In the genomic region with DNA sequence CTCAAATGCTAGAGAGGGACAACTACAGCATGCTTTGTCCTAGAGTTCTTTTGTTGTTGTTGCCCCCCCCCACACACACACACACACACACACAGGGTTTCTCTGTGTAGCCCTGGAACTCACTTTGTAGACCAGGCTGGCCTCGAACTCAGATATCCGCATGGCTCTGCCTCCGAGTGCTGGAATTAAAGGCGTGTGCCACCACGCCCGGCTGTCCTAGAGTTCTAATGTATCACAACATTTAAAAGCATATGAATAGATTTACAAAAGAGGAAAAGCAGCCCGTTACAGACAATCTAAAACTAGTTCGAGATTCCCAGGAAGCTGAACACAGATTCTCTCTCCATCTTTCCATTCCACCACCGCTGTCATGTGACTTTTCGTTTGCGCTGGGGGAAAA, we compare ENCODE assay signal across 10 mouse cellular contexts. TPM values are rescaled to one million over a fixed set of nuclear protein-coding genes. Genes with fewer than 3 reads are reported as not detected.
DNase-seq lines count a peak whose midpoint lies in the region; ATAC-seq and TF ChIP-seq lines count a peak whose summit lies in the region.
"Had no signal": no experiment of that assay in that cellular context is flagged by ENCODE, and none has a peak within 500 bp of the region (broad histone marks: within the 10 kb centered on the region; RNA-seq: fewer than 3 reads in every experiment).

No protein-coding gene starts in this region.

- H3K9me3 ChIP-seq in embryonic facial prominence, embryonic 15.5 days (replicated peaks) = no peaks in the 10 kb centered on the region
- no peaks in the 10 kb centered on the region for H3K9me3 ChIP-seq in limb, embryonic 10.5 days (replicated peaks)
- H3K9me3 ChIP-seq in neural tube, embryonic 15.5 days (replicated peaks) = no peaks in the 10 kb centered on the region

- 17% methylated on average over 11 of the region's 11 CpGs for WGBS in embryonic facial prominence, embryonic 15.5 days
- WGBS in limb, embryonic 10.5 days = 22% methylated on average over 11 of the region's 11 CpGs
- 26% methylated on average over 11 of the region's 11 CpGs for WGBS in neural tube, embryonic 15.5 days

- DNase-seq in left cerebral cortex, adult 2 months (ENCODE audit: extremely low spot score in 1 of 2, low spot score in 2 of 2) = peak in 1 of 2 experiments; percentile 25
- DNase-seq in left cerebral cortex, adult 11 months (ENCODE audit: low spot score) = no peak
- DNase-seq in limb, embryonic 10.5 days (ENCODE audit: low spot score) = no peak
- DNase-seq in B cell, adult 2 months = no peak
- DNase-seq in gastrocnemius, adult 8-10 months (ENCODE audit: low spot score in 2 of 2) = no peak
- DNase-seq: kidney, adult 18-20 months had no signal

- peak overlapping the region; percentile 44 for H3K4me2 ChIP-seq in embryonic facial prominence, embryonic 15.5 days (replicated peaks)
- peak overlapping the region; percentile 53 for H3K4me2 ChIP-seq in neural tube, embryonic 15.5 days

- ATAC-seq in embryonic facial prominence, embryonic 15.5 days (ENCODE audit: insufficient number of reproducible peaks, low FRiP score, low TSS enrichment, low read depth) = no peak
- peak; percentile 56 for ATAC-seq in neural tube, embryonic 15.5 days (ENCODE audit: low FRiP score)
- ATAC-seq in erythroblast, adult 5-6 weeks (replicated peaks; ENCODE audit: low FRiP score, poor library complexity, severe bottlenecking) = no peak

- H3K36me3 ChIP-seq in embryonic facial prominence, embryonic 15.5 days = no peaks in the 10 kb centered on the region
- no peaks in the 10 kb centered on the region for H3K36me3 ChIP-seq in limb, embryonic 10.5 days
- no peaks in the 10 kb centered on the region for H3K36me3 ChIP-seq in neural tube, embryonic 15.5 days

- no peak overlapping the region for H3K9ac ChIP-seq in embryonic facial prominence, embryonic 15.5 days
- no peak overlapping the region for H3K9ac ChIP-seq in neural tube, embryonic 15.5 days (replicated peaks)

- no peak for TF ChIP-seq CTCF in left cerebral cortex, adult 2 months (IDR thresholded peaks at IDR 0.05)

- peak overlapping the region; percentile 50 for H3K4me3 ChIP-seq in left cerebral cortex, adult 2 months
- peak overlapping the region; percentile 31 for H3K4me3 ChIP-seq in embryonic facial prominence, embryonic 15.5 days (replicated peaks)
- peak overlapping the region; percentile 53 for H3K4me3 ChIP-seq in limb, embryonic 10.5 days
- H3K4me3 ChIP-seq in neural tube, embryonic 15.5 days (replicated peaks) = peak overlapping the region; percentile 44

- intact Hi-C loops in left cerebral cortex, adult 2 months (cut with DNase I) = loop anchor here (5.0 kb wide), 2 partner anchors 522 to 1222 kb away; no protein-coding TSS in a partner anchor

- H3K4me1 ChIP-seq in embryonic facial prominence, embryonic 15.5 days = peaks cover 7% of the 10 kb centered on the region; the same call in 1 of the 2 replicates
- peaks cover 10% of the 10 kb centered on the region for H3K4me1 ChIP-seq in limb, embryonic 10.5 days
- H3K4me1 ChIP-seq in neural tube, embryonic 15.5 days = peaks cover 6% of the 10 kb centered on the region; the same call in 1 of the 2 replicates

- no peak overlapping the region for H3K27ac ChIP-seq in left cerebral cortex, adult 2 months
- no peak overlapping the region for H3K27ac ChIP-seq in embryonic facial prominence, embryonic 15.5 days (replicated peaks)
- no peak overlapping the region for H3K27ac ChIP-seq in limb, embryonic 10.5 days
- no peak overlapping the region for H3K27ac ChIP-seq in neural tube, embryonic 15.5 days (replicated peaks)

- H3K27me3 ChIP-seq in embryonic facial prominence, embryonic 15.5 days = peaks cover 5% of the 10 kb centered on the region
- H3K27me3 ChIP-seq in limb, embryonic 10.5 days (ENCODE audit: low read depth, poor library complexity, severe bottlenecking) = no peaks in the 10 kb centered on the region
- no peaks in the 10 kb centered on the region for H3K27me3 ChIP-seq in neural tube, embryonic 15.5 days (replicated peaks)

RNA-seq across cellular contexts. Expression of a gene that starts 22.7 kb away (rescaled TPM):
- not detected for total RNA-seq in left cerebral cortex, adult 2 months (2021)
- polyA plus RNA-seq in embryonic facial prominence, embryonic 15.5 days (2015; fragmentation: Nextera tagmentation; extraction: Ambion mirVana) = not detected in 2 replicates
- polyA plus RNA-seq in limb, embryonic 10.5 days (2016; fragmentation: Nextera tagmentation; extraction: Ambion mirVana) = 0.05 TPM in 1 of 2 replicates, not detected in the other
- polyA plus RNA-seq in neural tube, embryonic 15.5 days (2015; fragmentation: Nextera tagmentation; extraction: Ambion mirVana) = not detected in 2 replicates
- total RNA-seq in erythroblast, adult 5-6 weeks (2015; ENCODE audit: low replicate concordance) = not detected in 2 replicates
- not detected in 2 replicates for total RNA-seq in erythroblast, adult 5-6 weeks (2017; ENCODE audit: low replicate concordance)
- total RNA-seq in gastrocnemius, adult 8-10 months (2022) = not detected
- polyA plus RNA-seq: small intestine, adult 2 months had no signal

RNA-seq across cellular contexts. Expression of a gene that starts 33.9 kb away (rescaled TPM):
- total RNA-seq in left cerebral cortex, adult 2 months (2021) = not detected
- not detected in 2 replicates for polyA plus RNA-seq in embryonic facial prominence, embryonic 15.5 days (2015; fragmentation: Nextera tagmentation; extraction: Ambion mirVana)
- polyA plus RNA-seq in limb, embryonic 10.5 days (2016; fragmentation: Nextera tagmentation; extraction: Ambion mirVana) = not detected in 2 replicates
- not detected in 2 replicates for polyA plus RNA-seq in neural tube, embryonic 15.5 days (2015; fragmentation: Nextera tagmentation; extraction: Ambion mirVana)
- not detected in 2 replicates for total RNA-seq in erythroblast, adult 5-6 weeks (2015; ENCODE audit: low replicate concordance)
- not detected in 2 replicates for total RNA-seq in erythroblast, adult 5-6 weeks (2017; ENCODE audit: low replicate concordance)
- not detected for total RNA-seq in gastrocnemius, adult 8-10 months (2022)
- polyA plus RNA-seq: small intestine, adult 2 months had no signal

RNA-seq across cellular contexts. Expression of a gene that starts 55.8 kb away (rescaled TPM):
- not detected for total RNA-seq in left cerebral cortex, adult 2 months (2021)
- not detected in 2 replicates for polyA plus RNA-seq in embryonic facial prominence, embryonic 15.5 days (2015; fragmentation: Nextera tagmentation; extraction: Ambion mirVana)
- polyA plus RNA-seq in limb, embryonic 10.5 days (2016; fragmentation: Nextera tagmentation; extraction: Ambion mirVana) = not detected in 2 replicates
- not detected in 2 replicates for polyA plus RNA-seq in neural tube, embryonic 15.5 days (2015; fragmentation: Nextera tagmentation; extraction: Ambion mirVana)
- not detected in 2 replicates for total RNA-seq in erythroblast, adult 5-6 weeks (2015; ENCODE audit: low replicate concordance)
- total RNA-seq in erythroblast, adult 5-6 weeks (2017; ENCODE audit: low replicate concordance) = not detected in 2 replicates
- not detected for total RNA-seq in gastrocnemius, adult 8-10 months (2022)
- polyA plus RNA-seq: small intestine, adult 2 months had no signal
